Mouse (Mus musculus) olfactory bulb, adult 2 months (tissue): ENCODE measurements around the gene Rab3d. TPM values are rescaled to one million over a fixed set of nuclear protein-coding genes. Genes with fewer than 3 reads are reported as not detected.

Experiments
- H3K27ac ChIP-seq: fragments of 200-500 bp; 2 replicates; pipeline ENCODE4 v1.5.1; 2012; ENCODE audit warnings: low read depth, low read length; ENCODE audit not compliant: insufficient read depth
- H3K4me1 ChIP-seq: fragments of 200-500 bp; 2 replicates; pipeline ENCODE4 v1.6.1; 2012; ENCODE audit warnings: low read length; ENCODE audit not compliant: control insufficient read depth, insufficient read depth
- H3K4me3 ChIP-seq: fragments of 200-500 bp; 2 replicates; pipeline ENCODE4 v1.5.1; 2012; ENCODE audit warnings: mild to moderate bottlenecking, low read depth, low read length, moderate library complexity; ENCODE audit not compliant: insufficient read depth
- CTCF ChIP-seq: fragments of 200-500 bp; IDR thresholded peaks from 2 replicates; pipeline ENCODE4 v1.5.1; 2012; ENCODE audit warnings: low read depth, mild to moderate bottlenecking, low read length, moderate library complexity; ENCODE audit not compliant: insufficient read depth
- POLR2A ChIP-seq: fragments of 200-500 bp; IDR thresholded peaks from 2 replicates; pipeline ENCODE4 v1.6.1; 2012; ENCODE audit warnings: mild to moderate bottlenecking, low read depth, low read length, moderate library complexity; ENCODE audit not compliant: insufficient read depth
- WGBS: fragments of 180-500 bp; shearing (Covaris S2); methylation state at CpG from one replicate; pipeline ENCODE4 v1.1.7; 2018; 5-methylcytosine and 5-hydroxymethylcytosine counted together
- polyA plus RNA-seq: library from polyadenylated mRNA; stranded (reverse); fragments of >200 nt; gene quantifications from 2 replicates; pipeline ENCODE4 v1.2.4, GENCODE M21; 2012; ENCODE audit warnings: low replicate concordance; ENCODE audit not compliant: missing spikeins, insufficient read depth, insufficient read length

Rab3d gene
- polyA plus RNA-seq, 1 experiment, result not detected

GRCm38 (mm10) chr9:21859606-21860005 lies 58.4 kb downstream of the Rab3d start:
- TF ChIP-seq POLR2A (no peak), CTCF (no peak)
- Histone ChIP-seq H3K27ac (no peak overlapping the region), H3K4me3 (no peak overlapping the region), H3K4me1 (peaks cover 5% of the 10 kb centered on the region)
- 95% methylated on average over 3 of the region's 3 CpGs for WGBS

GRCm38 (mm10) chr9:21858084-21858483 lies 59.9 kb downstream of the Rab3d start:
- TF ChIP-seq POLR2A, result no peak
- no peak for TF ChIP-seq CTCF
- H3K4me1 ChIP-seq, result peaks cover 6% of the 10 kb centered on the region
- H3K27ac ChIP-seq, result no peak overlapping the region
- WGBS, result 78% methylated on average over 6 of the region's 6 CpGs
- no peak overlapping the region for H3K4me3 ChIP-seq

GRCm38 (mm10) chr9:21857501-21857900 lies 60.5 kb downstream of the Rab3d start:
- Histone ChIP-seq H3K27ac (no peak overlapping the region), H3K4me1 (peaks cover 12% of the 10 kb centered on the region), H3K4me3 (no peak overlapping the region)
- TF ChIP-seq POLR2A (no peak), CTCF (no peak)
- 77% methylated on average over 2 of the region's 2 CpGs for WGBS

Other genes starting within 250 kb of the Rab3d start
- not detected in 2 replicates for gene Ldlr, start 194.7 kb downstream of the Rab3d start, polyA plus RNA-seq
- not detected in 2 replicates for gene Spc24, start 157.9 kb downstream of the Rab3d start, polyA plus RNA-seq
- not detected in 2 replicates for gene Kank2, start 119.4 kb downstream of the Rab3d start, polyA plus RNA-seq
- not detected in 2 replicates for gene Angptl8, start 82.7 kb downstream of the Rab3d start, polyA plus RNA-seq
- not detected in 2 replicates for gene Dock6, start 65.6 kb downstream of the Rab3d start, polyA plus RNA-seq
- not detected in 2 replicates for gene Ccdc159, start 9.3 kb upstream of the Rab3d start, polyA plus RNA-seq
- gene Tmem205, start 9.4 kb upstream of the Rab3d start, polyA plus RNA-seq, result not detected in 2 replicates
- not detected in 2 replicates for gene Plppr2, start 18.8 kb upstream of the Rab3d start, polyA plus RNA-seq
- not detected in 2 replicates for gene Swsap1, start 37.6 kb upstream of the Rab3d start, polyA plus RNA-seq
- not detected in 2 replicates for gene Epor, start 45.3 kb upstream of the Rab3d start, polyA plus RNA-seq
- not detected in 2 replicates for gene Rgl3, start 71.3 kb upstream of the Rab3d start, polyA plus RNA-seq
- not detected in 2 replicates for gene Ccdc151, start 84.4 kb upstream of the Rab3d start, polyA plus RNA-seq
- not detected in 2 replicates for gene Prkcsh, start 84.6 kb upstream of the Rab3d start, polyA plus RNA-seq
- gene Elavl3, start 133.8 kb upstream of the Rab3d start, polyA plus RNA-seq, result not detected in 2 replicates
- gene Gm49318, start 153.1 kb upstream of the Rab3d start, polyA plus RNA-seq, result not detected in 2 replicates
- not detected in 2 replicates for gene Zfp653, start 153.2 kb upstream of the Rab3d start, polyA plus RNA-seq
- not detected in 2 replicates for gene Ecsit, start 167.2 kb upstream of the Rab3d start, polyA plus RNA-seq
- gene Cnn1, start 181.0 kb upstream of the Rab3d start, polyA plus RNA-seq, result not detected in 2 replicates
- not detected in 2 replicates for gene Elof1, start 199.0 kb upstream of the Rab3d start, polyA plus RNA-seq
- gene Acp5, start 217.5 kb upstream of the Rab3d start, polyA plus RNA-seq, result not detected in 2 replicates
- not detected in 2 replicates for gene Pigyl, start 238.7 kb upstream of the Rab3d start, polyA plus RNA-seq